Mouse (Mus musculus): ENCODE results near the gene Ccr9.

- TF ChIP-seq CTCF (IDR thresholded peaks at IDR 0.05; ENCODE audit: low read depth), result no peak
- no peak for TF ChIP-seq EP300 (IDR thresholded peaks at IDR 0.05; ENCODE audit: low read depth)
Observed at GRCm38 (mm10) chr9:123716301-123716700, 38.1 kb downstream of the Ccr9 start.

Measured in liver, postnatal 0 days (tissue).